Mouse (Mus musculus) bone marrow, adult 2 months (tissue): Measurements from ENCODE around the gene Slc27a1.

Experiments used
- CTCF ChIP-seq: fragments of 200-500 bp; IDR thresholded peaks from 2 replicates; pipeline ENCODE4 v1.5.1; 2011; ENCODE audit warnings: low read length, control low read depth; ENCODE audit not compliant: control insufficient read depth, insufficient read depth
- POLR2A ChIP-seq: fragments of 200-500 bp; IDR thresholded peaks from 2 replicates; pipeline ENCODE4 v1.6.1; 2011; ENCODE audit warnings: low read depth, mild to moderate bottlenecking, control low read depth, low read length, borderline replicate concordance; ENCODE audit not compliant: control insufficient read depth

DNA sequence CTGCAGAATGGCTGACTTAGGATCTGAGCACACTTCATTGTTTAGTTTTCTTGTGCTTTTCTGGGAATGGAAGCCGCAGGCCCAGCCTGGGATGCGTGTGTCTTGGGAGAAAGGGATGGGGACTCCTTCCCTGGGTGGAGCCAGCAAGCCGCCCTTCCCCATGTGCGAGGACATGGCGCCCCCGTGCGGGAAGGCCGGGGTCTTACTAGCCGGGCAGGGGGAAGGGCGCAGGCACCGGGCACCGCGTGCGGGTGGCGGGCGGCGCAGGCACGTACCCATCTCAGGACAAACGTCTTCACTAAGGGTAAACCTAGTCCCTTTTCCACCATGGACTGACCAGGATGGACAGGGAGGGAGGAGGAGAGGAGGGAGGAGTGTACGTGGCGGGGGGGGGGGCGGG is 64.5 kb downstream of the Slc27a1 start:
- TF ChIP-seq CTCF (peak; percentile 76), POLR2A (no peak)
